Mouse (Mus musculus): ENCODE results near the gene Gm2163. TPM values are rescaled to one million over a fixed set of nuclear protein-coding genes. Genes with fewer than 3 reads are reported as not detected.
"Not testable (repeated sequence)": the region's sequence is repeated elsewhere in the genome, so short reads cannot be mapped to it uniquely, and the experiment has no call there.

Gm2163 gene
- not detected in 2 replicates for polyA plus RNA-seq (2015; fragmentation: Nextera tagmentation; extraction: Ambion mirVana)

DNA sequence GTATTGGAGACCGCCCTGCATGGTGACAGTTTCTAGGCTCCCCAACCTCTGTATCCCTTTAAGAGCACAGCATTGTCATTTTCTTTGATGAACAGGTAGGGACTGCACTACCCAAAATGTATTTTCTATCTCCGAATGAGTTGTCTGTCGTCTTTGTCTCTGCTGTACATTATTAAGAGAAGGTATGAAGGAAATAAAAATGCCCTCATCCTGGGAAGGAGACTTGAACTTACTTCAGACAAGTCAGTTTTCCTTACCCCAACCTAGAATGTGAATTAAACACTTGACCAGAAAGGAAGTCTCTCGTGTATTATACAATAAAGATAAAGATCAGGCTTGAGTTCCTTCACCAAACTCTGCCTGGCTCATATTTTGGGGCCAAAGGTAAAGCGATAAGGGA lies at the start of gene Gm2163:
Gene Gm2163, plus strand, starts transcription at position 301 of the 400 bp plus-strand sequence.
- not testable (repeated sequence) for H3K36me3 ChIP-seq; H3K9me3 ChIP-seq; H3K4me3 ChIP-seq (replicated peaks); H3K9ac ChIP-seq; ATAC-seq; H3K4me1 ChIP-seq (replicated peaks); H3K4me2 ChIP-seq (replicated peaks); H3K27ac ChIP-seq; H3K27me3 ChIP-seq (replicated peaks)
- WGBS, result no CpG with 5 or more reads among the region's 5 CpGs

- not testable (repeated sequence) for H3K9ac ChIP-seq; H3K4me1 ChIP-seq (replicated peaks); H3K4me3 ChIP-seq (replicated peaks); H3K27me3 ChIP-seq (replicated peaks); H3K4me2 ChIP-seq (replicated peaks); ATAC-seq; H3K27ac ChIP-seq; H3K9me3 ChIP-seq; H3K36me3 ChIP-seq
- no CpG with 5 or more reads among the region's 18 CpGs for WGBS
These were observed 27.5 kb upstream of the Gm2163 start, which contains the start of gene Gm21586 for GRCm38 (mm10) chr4:42439078-42439477. Gene Gm21586 (plus strand): TSS chr4:42439378.

DNA sequence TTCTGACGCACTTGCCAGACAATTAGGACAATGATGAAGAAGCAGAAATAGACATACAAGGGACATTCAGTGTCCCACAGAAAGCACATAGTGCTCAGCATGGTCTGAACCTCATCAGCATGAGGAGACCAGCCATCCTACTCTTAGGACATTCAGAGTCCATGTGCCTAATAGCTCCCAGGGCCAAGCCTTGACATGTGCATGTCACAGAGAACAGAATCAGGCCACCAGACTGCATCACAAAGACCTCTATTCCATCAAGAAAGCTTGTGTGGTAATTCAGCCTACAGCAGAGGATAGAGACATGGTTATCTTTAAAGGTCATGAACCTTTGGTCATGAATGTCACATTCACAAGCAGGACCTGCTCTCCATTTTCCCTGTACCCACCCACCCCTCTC lies 61.5 kb downstream of the Gm2163 start, which contains the start of gene Fam205a2:
Gene Fam205a2, minus strand, starts transcription at position 101 of the 400 bp plus-strand sequence.
- H3K9me3 ChIP-seq; H3K9ac ChIP-seq; H3K4me3 ChIP-seq (replicated peaks); H3K4me2 ChIP-seq (replicated peaks); H3K27ac ChIP-seq; H3K36me3 ChIP-seq; ATAC-seq; H3K4me1 ChIP-seq (replicated peaks); H3K27me3 ChIP-seq (replicated peaks): not testable (repeated sequence)
- WGBS, result no CpG with 5 or more reads among the region's 1 CpGs

GRCm38 (mm10) chr4:42611895-42612294 lies 145.3 kb downstream of the Gm2163 start, which contains the start of gene Gm10591:
Gene Gm10591 (plus strand): TSS chr4:42612195.
- not testable (repeated sequence) for ATAC-seq; H3K4me2 ChIP-seq (replicated peaks); H3K36me3 ChIP-seq; H3K4me1 ChIP-seq (replicated peaks); H3K9me3 ChIP-seq; H3K9ac ChIP-seq; H3K4me3 ChIP-seq (replicated peaks); H3K27me3 ChIP-seq (replicated peaks); H3K27ac ChIP-seq
- WGBS, result no CpG with 5 or more reads among the region's 5 CpGs

DNA sequence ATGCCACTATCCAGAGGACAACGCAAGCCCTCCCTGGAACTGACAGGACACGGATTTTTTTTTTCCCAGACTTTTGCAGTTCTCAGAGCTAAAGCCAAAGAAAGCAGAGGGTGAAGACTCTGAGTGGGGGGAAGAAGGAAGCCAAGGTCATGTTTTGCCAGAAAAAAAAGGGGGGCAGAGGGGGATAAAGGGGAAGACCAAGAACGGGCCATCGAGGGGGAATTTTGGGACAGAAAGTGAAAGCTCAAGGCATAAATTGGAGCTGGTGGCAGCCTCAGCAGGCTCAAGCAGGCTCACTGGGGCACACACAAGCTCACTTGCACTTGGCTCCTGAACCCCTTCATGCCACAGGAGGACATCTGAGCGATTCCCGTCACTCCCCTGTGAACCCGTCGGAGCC lies 162.9 kb downstream of the Gm2163 start, which contains the start of gene Gm2564:
Gene Gm2564, plus strand, starts transcription at position 301 of the 400 bp plus-strand sequence.
- H3K27ac ChIP-seq; H3K9me3 ChIP-seq; H3K27me3 ChIP-seq (replicated peaks); H3K4me2 ChIP-seq (replicated peaks); H3K4me1 ChIP-seq (replicated peaks); H3K9ac ChIP-seq; ATAC-seq; H3K36me3 ChIP-seq; H3K4me3 ChIP-seq (replicated peaks): not testable (repeated sequence)
- WGBS, result no CpG with 5 or more reads among the region's 8 CpGs

Other genes starting within 250 kb of the Gm2163 start
- gene Gm10600, start 226.1 kb upstream of the Gm2163 start, polyA plus RNA-seq (2015; fragmentation: Nextera tagmentation; extraction: Ambion mirVana), result not detected in 2 replicates
- not detected in 2 replicates for gene Ccl21b, start 211.0 kb upstream of the Gm2163 start, polyA plus RNA-seq (2015; fragmentation: Nextera tagmentation; extraction: Ambion mirVana)
- gene Gm21953, start 172.5 kb upstream of the Gm2163 start, polyA plus RNA-seq (2015; fragmentation: Nextera tagmentation; extraction: Ambion mirVana), result not detected in 2 replicates
- not detected in 2 replicates for gene Fam205a3, start 148.4 kb upstream of the Gm2163 start, polyA plus RNA-seq (2015; fragmentation: Nextera tagmentation; extraction: Ambion mirVana)
- not detected in 2 replicates for gene Gm21586, start 27.4 kb upstream of the Gm2163 start, polyA plus RNA-seq (2015; fragmentation: Nextera tagmentation; extraction: Ambion mirVana)
- not detected in 2 replicates for gene Fam205a2, start 61.4 kb downstream of the Gm2163 start, polyA plus RNA-seq (2015; fragmentation: Nextera tagmentation; extraction: Ambion mirVana)
- gene Gm10591, start 145.4 kb downstream of the Gm2163 start, polyA plus RNA-seq (2015; fragmentation: Nextera tagmentation; extraction: Ambion mirVana), result not detected in 2 replicates
- gene Gm2564, start 163.0 kb downstream of the Gm2163 start, polyA plus RNA-seq (2015; fragmentation: Nextera tagmentation; extraction: Ambion mirVana), result 0.58 TPM in 1 of 2 replicates, not detected in the other
- not detected in 2 replicates for gene Ccl27b, start 188.5 kb downstream of the Gm2163 start, polyA plus RNA-seq (2015; fragmentation: Nextera tagmentation; extraction: Ambion mirVana)
- not detected in 2 replicates for gene Il11ra2, start 195.1 kb downstream of the Gm2163 start, polyA plus RNA-seq (2015; fragmentation: Nextera tagmentation; extraction: Ambion mirVana)

All from intestine, embryonic 15.5 days (tissue).